Mouse (Mus musculus) heart, embryonic 15.5 days (tissue): Measurements from ENCODE around the gene Efl1. TPM values are rescaled to one million over a fixed set of nuclear protein-coding genes. Genes with fewer than 3 reads are reported as not detected.

ENCODE experiments used
- ATAC-seq: fragments of 200-750 bp; cut with Nextera tagmentation; replicated peaks from 2 replicates; pipeline ENCODE4 v1.8.0; 2017; ENCODE audit warnings: low read depth, moderate TSS enrichment; ENCODE audit not compliant: insufficient number of reproducible peaks, insufficient read depth, low FRiP score
- H3K27ac ChIP-seq: fragments of 300-500 bp; sonication (generic); 2 replicates; pipeline ENCODE4 v1.5.1; 2015; ENCODE audit warnings: mild to moderate bottlenecking, inconsistent platforms
- H3K27me3 ChIP-seq: fragments of 300-500 bp; sonication (generic); 2 replicates; pipeline ENCODE4 v1.6.1; 2015; ENCODE audit warnings: inconsistent platforms
- H3K36me3 ChIP-seq: fragments of 300-500 bp; sonication (generic); 2 replicates; pipeline ENCODE4 v1.6.1; 2015; ENCODE audit warnings: mild to moderate bottlenecking, inconsistent platforms
- H3K4me1 ChIP-seq: fragments of 300-500 bp; sonication (generic); replicated peaks from 2 replicates; pipeline ENCODE4 v1.6.1; 2015; ENCODE audit warnings: inconsistent platforms
- H3K4me2 ChIP-seq: fragments of 300-500 bp; sonication (generic); 2 replicates; pipeline ENCODE4 v1.6.1; 2015; ENCODE audit warnings: inconsistent platforms, mild to moderate bottlenecking, moderate library complexity
- H3K4me3 ChIP-seq: fragments of 300-500 bp; sonication (generic); 2 replicates; pipeline ENCODE4 v1.5.1; 2015; ENCODE audit warnings: mild to moderate bottlenecking, inconsistent platforms
- H3K9ac ChIP-seq: fragments of 300-500 bp; sonication (generic); 2 replicates; pipeline ENCODE4 v1.6.1; 2015; ENCODE audit warnings: mild to moderate bottlenecking, inconsistent platforms
- H3K9me3 ChIP-seq: fragments of 300-500 bp; sonication (generic); replicated peaks from 2 replicates; pipeline ENCODE4 v1.6.1; 2016; ENCODE audit warnings: inconsistent platforms
- WGBS: fragments of 180-500 bp; shearing (Covaris S2); methylation state at CpG from one replicate; pipeline ENCODE4 v1.1.7; 2015; ENCODE audit warnings: mixed read lengths; 5-methylcytosine and 5-hydroxymethylcytosine counted together
- polyA plus RNA-seq: library from polyadenylated mRNA; unstranded; fragments of >200 nt; fragmentation: Nextera tagmentation; extraction: Ambion mirVana; gene quantifications from 2 replicates; pipeline ENCODE4 v1.2.1, GENCODE M21; 2015

The Efl1 gene
- polyA plus RNA-seq, 1 experiment from 2014 or later = 11.3 TPM

DNA sequence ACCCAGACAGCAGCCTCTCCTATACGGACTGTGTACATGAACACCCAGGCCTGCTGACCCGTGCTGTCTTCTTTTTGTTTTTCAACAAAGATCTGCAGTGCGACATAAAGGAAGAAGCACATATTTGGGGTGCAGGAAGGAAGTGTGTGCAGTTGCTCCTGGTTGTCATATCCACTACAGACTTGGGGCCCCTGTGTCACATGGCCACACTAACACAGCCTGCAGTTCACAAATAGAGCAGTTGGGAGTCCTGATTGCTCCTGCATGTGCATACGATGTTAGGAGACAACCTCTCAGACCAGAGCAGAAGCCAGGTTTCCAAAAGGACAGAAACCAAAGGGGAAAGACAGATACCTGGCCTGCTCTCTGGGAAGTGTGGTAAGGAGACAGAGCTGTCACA lies 172.2 kb downstream of the Efl1 start:
- Histone ChIP-seq H3K4me2 (no peak overlapping the region), H3K9ac (no peak overlapping the region), H3K27me3 (no peaks in the 10 kb centered on the region), H3K4me3 (no peak overlapping the region), H3K9me3 (no peaks in the 10 kb centered on the region), H3K27ac (no peak overlapping the region), H3K4me1 (no peaks in the 10 kb centered on the region), H3K36me3 (no peaks in the 10 kb centered on the region)
- ATAC-seq = no peak
- 62% methylated on average over 4 of the region's 4 CpGs for WGBS

DNA sequence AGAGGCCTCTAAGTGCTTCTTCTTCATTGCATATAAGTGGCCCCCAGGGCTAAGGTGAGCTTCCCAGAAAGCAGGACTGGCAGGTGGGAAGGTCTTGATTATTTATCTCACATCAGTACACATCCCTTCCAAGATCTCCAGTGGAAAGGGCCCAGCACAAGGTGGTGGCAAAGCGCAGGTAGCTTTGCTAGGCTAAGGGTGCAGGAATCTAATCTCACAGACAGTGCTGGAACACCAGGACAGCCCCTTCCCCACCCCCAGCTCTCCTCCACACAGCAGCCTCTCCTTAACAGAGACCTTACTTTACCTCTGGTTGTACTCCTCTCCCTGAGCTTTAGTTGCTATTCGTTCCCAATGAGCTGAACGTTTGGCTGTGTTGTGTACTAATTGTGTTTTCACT lies 173.1 kb downstream of the Efl1 start:
- no peak for ATAC-seq
- WGBS = 67% methylated on average over 3 of the region's 3 CpGs
- no peak overlapping the region for H3K9ac ChIP-seq
- H3K36me3 ChIP-seq = no peaks in the 10 kb centered on the region
- no peak overlapping the region for H3K4me3 ChIP-seq
- H3K4me1 ChIP-seq = no peaks in the 10 kb centered on the region
- H3K4me2 ChIP-seq = no peak overlapping the region
- no peaks in the 10 kb centered on the region for H3K9me3 ChIP-seq
- H3K27me3 ChIP-seq = no peaks in the 10 kb centered on the region
- H3K27ac ChIP-seq = no peak overlapping the region

DNA sequence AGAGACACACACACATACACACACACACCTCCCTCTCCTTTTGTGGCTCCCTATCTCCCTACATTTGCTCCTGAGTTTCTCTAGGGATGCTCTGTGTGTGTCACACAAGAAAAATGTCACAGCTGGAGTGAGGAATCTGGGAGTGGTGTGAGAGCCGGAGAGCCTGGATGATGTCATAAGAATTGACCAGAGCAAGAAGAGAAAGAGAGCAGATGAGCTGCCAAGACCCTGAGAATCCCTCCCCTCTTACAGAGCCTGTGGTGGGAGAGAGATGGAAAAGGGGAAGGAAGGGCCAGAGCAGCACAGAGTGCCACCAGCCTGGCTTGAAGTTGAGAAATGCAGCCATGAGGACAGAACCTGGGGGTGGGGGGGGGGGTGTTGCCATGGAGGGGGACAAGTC lies 174.1 kb downstream of the Efl1 start:
- no peak overlapping the region for H3K4me3 ChIP-seq
- no peak overlapping the region for H3K27ac ChIP-seq
- no peak for ATAC-seq
- H3K4me1 ChIP-seq = no peaks in the 10 kb centered on the region
- H3K4me2 ChIP-seq = no peak overlapping the region
- H3K9me3 ChIP-seq = no peaks in the 10 kb centered on the region
- H3K27me3 ChIP-seq = no peaks in the 10 kb centered on the region
- H3K36me3 ChIP-seq = no peaks in the 10 kb centered on the region
- 20% methylated on average over 1 of the region's 1 CpGs for WGBS
- no peak overlapping the region for H3K9ac ChIP-seq

Other genes starting within 250 kb of the Efl1 start
- gene Saxo2, start 86 bp upstream of the Efl1 start, polyA plus RNA-seq = 6.2 and 7.5 TPM in 2 replicates
- gene Mex3b, start 218.7 kb downstream of the Efl1 start, polyA plus RNA-seq = 5.4 and 7.0 TPM in 2 replicates